Mouse (Mus musculus) embryonic facial prominence, embryonic 11.5 days (tissue): ENCODE results near the gene Tmem88b. TPM values are rescaled to one million over a fixed set of nuclear protein-coding genes. Genes with fewer than 3 reads are reported as not detected.

ENCODE experiments used
- ATAC-seq: fragments of 200-750 bp; cut with Nextera tagmentation; replicated peaks from 2 replicates; pipeline ENCODE4 v1.8.0; 2017; ENCODE audit warnings: low read depth; ENCODE audit not compliant: insufficient number of reproducible peaks, low FRiP score, low TSS enrichment
- DNase-seq: peaks from one replicate; pipeline ENCODE4 v3.0.0-alpha.2; 2015; ENCODE audit warnings: low spot score
- H3K27ac ChIP-seq: fragments of 300-500 bp; sonication (generic); replicated peaks from 2 replicates; pipeline ENCODE4 v1.5.1; 2014; ENCODE audit warnings: mild to moderate bottlenecking, low read depth, low read length, control low read depth
- H3K27me3 ChIP-seq: fragments of 300-500 bp; sonication (generic); 2 replicates; pipeline ENCODE4 v1.6.1; 2014; ENCODE audit warnings: mild to moderate bottlenecking, low read length, moderate library complexity, mixed read lengths; ENCODE audit not compliant: control insufficient read depth, insufficient read depth
- H3K36me3 ChIP-seq: fragments of 300-500 bp; sonication (generic); replicated peaks from 2 replicates; pipeline ENCODE4 v1.6.1; 2014; ENCODE audit warnings: low read depth, mild to moderate bottlenecking, low read length, moderate library complexity, mixed read lengths; ENCODE audit not compliant: control insufficient read depth, insufficient read depth
- H3K4me1 ChIP-seq: fragments of 300-500 bp; sonication (generic); 2 replicates; pipeline ENCODE4 v1.6.1; 2014; ENCODE audit warnings: low read length, mixed read lengths; ENCODE audit not compliant: control insufficient read depth, insufficient read depth
- H3K4me2 ChIP-seq: fragments of 300-500 bp; sonication (generic); 2 replicates; pipeline ENCODE4 v1.6.1; 2014; ENCODE audit warnings: low read depth, mild to moderate bottlenecking, control low read depth, low read length, moderate library complexity
- H3K4me3 ChIP-seq: fragments of 300-500 bp; sonication (generic); 2 replicates; pipeline ENCODE4 v1.5.1; 2014; ENCODE audit warnings: low read depth, low read length, control low read depth
- H3K9ac ChIP-seq: fragments of 300-500 bp; sonication (generic); replicated peaks from 2 replicates; pipeline ENCODE4 v1.6.1; 2014; ENCODE audit warnings: mild to moderate bottlenecking, control low read depth, low read length
- H3K9me3 ChIP-seq: fragments of 300-500 bp; sonication (generic); replicated peaks from 2 replicates; pipeline ENCODE4 v1.6.1; 2016; ENCODE audit warnings: mild to moderate bottlenecking, low read length, inconsistent platforms, mixed read lengths; ENCODE audit not compliant: control insufficient read depth
- WGBS: fragments of 180-500 bp; shearing (Covaris S2); extraction: QIAGEN DNeasy Blood & Tissue Kit; methylation state at CpG from one replicate; pipeline ENCODE4 v1.1.7; 2014; 5-methylcytosine and 5-hydroxymethylcytosine counted together
- polyA plus RNA-seq: library from polyadenylated mRNA; unstranded; fragments of >200 nt; fragmentation: Nextera tagmentation; extraction: Ambion mirVana; gene quantifications from 2 replicates; pipeline ENCODE4 v1.2.1, GENCODE M21; 2014

Gene Tmem88b
- polyA plus RNA-seq, 1 experiment from 2014 or later: 0.18 TPM

DNA sequence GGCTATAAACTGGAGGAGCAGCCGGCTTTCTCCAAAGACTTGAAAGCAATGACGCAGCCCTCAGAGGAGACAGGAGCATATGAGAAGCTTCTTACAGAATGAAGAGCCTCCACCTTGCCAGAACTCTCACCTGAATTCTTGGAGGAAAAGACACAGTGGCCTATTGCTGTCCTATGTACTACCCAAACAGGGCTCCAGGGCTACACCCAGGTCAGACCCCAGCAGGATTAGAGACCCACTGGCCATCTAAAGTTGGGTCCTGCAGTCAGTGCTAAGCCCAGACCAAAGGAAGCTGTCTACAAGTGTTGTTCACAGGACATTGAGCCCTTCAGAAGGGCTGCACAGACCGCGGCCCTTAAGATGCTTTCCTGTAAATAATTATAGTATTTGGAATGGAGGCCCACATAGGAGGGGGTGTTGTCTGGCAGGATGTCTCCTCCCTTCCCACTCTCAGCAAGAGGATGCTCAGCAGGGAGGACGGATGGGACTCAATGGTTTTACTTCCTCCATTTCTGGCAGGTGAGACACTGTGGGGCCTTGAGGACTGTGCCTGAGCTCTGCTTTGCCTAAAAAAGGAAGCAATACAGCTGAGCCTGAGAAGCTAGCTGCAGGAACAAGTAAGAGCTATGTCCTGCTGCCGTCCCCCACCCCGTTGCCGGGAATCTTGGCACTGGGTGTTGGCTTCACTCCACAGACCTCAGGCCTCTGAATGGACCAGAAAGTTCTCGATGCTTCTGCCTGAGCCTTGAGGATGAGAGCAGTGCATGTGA lies 10.5 kb downstream of the Tmem88b start:
- H3K9me3 ChIP-seq: no peaks in the 10 kb centered on the region
- 0 out of 2 replicates have a peak overlapping the region, but pooled peaks have one; percentile 13 for H3K27ac ChIP-seq
- H3K4me1 ChIP-seq: peaks cover 2% of the 10 kb centered on the region
- no peak overlapping the region; the same call in 1 of the 2 replicates for H3K4me3 ChIP-seq
- no peak for ATAC-seq
- no peaks in the 10 kb centered on the region; the same call in 1 of the 2 replicates for H3K27me3 ChIP-seq
- peak overlapping the region; percentile 55 for H3K4me2 ChIP-seq
- H3K9ac ChIP-seq: peak overlapping the region; percentile 45
- WGBS: 60% methylated on average over 9 of the region's 9 CpGs
- H3K36me3 ChIP-seq: no peaks in the 10 kb centered on the region
- no peak for DNase-seq

DNA sequence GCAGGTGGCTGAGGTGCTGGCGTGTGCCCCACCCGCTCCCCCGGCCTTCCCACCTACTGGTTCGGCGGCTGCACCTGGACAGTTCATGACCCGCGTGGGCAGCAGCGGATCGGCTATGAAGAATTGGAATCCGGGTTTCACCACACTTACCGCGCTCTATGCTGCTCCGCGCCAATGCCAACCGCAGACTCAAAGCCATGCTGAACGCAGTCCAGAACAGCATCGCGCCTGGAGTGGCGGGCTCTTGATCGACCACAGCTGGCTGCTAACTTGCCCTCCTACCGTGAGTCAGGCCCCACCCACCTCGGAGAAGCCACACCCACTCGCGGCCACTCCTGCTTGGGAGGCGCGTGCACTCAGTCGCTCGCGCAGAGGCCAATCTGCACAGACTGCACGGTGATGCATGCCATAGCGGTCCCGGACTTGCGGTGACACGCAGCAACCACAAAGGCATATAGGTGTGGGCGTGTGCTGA lies 11.4 kb downstream of the Tmem88b start, which contains the start of gene Vwa1:
Gene Vwa1 (minus strand): TSS at position 419 of the 475 bp plus-strand sequence.
- Histone ChIP-seq H3K27me3 (no peaks in the 10 kb centered on the region; the same call in 1 of the 2 replicates), H3K9me3 (no peaks in the 10 kb centered on the region), H3K4me1 (peaks cover 2% of the 10 kb centered on the region), H3K4me2 (peak within 1 kb of the TSS; percentile 55), H3K36me3 (no peaks in the 10 kb centered on the region), H3K4me3 (peak within 1 kb of the TSS; percentile 32), H3K27ac (0 out of 2 replicates have a peak within 1 kb of the TSS, but pooled peaks have one; percentile 13), H3K9ac (peak within 1 kb of the TSS; percentile 45)
- WGBS: 2% methylated on average over 35 of the region's 35 CpGs
- DNase-seq (peak; percentile 92), ATAC-seq (peak; percentile 74)

DNA sequence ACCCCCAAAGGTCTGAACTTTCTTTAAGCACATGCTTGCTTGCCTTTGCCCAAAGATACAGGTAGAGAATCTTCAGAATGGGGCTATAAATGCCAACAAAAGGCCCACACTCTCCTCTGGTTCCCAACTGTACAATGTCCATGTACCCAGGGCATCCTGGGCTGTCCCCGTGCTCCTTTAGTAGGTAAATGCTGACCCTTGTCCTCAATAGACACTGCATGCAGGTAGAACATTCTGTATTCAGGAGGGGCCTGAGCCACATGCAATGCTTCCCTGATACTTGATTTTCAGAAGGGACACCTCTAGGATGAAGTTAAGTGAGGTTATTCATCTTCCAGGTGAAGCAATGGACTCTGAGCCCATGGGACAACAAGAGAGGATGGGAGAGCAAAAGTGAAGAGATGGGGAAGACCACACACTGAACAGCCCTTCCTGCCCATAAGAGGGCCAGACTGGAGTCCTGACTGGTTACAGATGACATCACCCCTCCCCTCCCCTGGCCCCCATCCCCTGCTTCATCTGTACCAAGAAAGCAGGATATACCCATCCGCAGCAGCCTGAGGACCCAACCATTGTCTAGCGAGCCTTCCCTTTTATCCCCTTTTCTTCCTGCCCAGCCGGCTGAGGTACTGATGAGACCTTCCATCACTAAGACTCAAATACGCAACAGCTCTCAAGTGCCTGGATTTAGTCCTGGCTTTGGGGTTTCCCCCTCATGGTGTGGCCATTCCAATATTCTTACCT lies 12.2 kb downstream of the Tmem88b start:
- DNase-seq: no peak
- H3K27ac ChIP-seq: no peak overlapping the region
- WGBS: 33% methylated on average over 5 of the region's 5 CpGs
- no peak overlapping the region; the same call in 1 of the 2 replicates for H3K9ac ChIP-seq
- H3K4me2 ChIP-seq: peak overlapping the region; percentile 55
- H3K27me3 ChIP-seq: no peaks in the 10 kb centered on the region; the same call in 1 of the 2 replicates
- no peak for ATAC-seq
- peaks cover 2% of the 10 kb centered on the region for H3K4me1 ChIP-seq
- no peaks in the 10 kb centered on the region for H3K36me3 ChIP-seq
- H3K9me3 ChIP-seq: no peaks in the 10 kb centered on the region
- peak overlapping the region; percentile 32; the same call in 1 of the 2 replicates for H3K4me3 ChIP-seq

DNA sequence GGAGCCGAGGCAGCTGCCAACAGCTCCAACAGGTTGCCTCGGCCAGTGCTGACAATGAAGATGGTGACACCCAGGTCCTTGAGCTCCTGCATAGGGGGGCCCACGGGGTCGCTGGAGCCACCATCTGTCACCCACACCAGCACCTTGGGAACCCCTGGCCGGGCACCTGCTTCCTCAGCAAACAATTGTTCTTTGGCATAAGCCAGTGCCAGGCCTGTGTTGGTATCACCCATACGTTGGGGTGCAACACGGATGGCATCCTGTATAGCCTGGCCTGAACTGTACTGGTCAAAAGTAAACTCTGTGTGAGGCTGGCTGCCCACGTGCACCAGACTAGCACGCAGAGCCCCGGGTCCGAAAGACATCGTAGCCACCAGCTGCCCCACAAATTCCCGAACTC lies 12.9 kb downstream of the Tmem88b start:
- DNase-seq: no peak
- Histone ChIP-seq H3K36me3 (no peaks in the 10 kb centered on the region), H3K4me1 (peaks cover 2% of the 10 kb centered on the region), H3K9ac (no peak overlapping the region), H3K27me3 (no peaks in the 10 kb centered on the region; the same call in 1 of the 2 replicates), H3K4me2 (no peak overlapping the region), H3K4me3 (no peak overlapping the region), H3K27ac (no peak overlapping the region), H3K9me3 (no peaks in the 10 kb centered on the region)
- no peak for ATAC-seq
- WGBS: 85% methylated on average over 13 of the region's 13 CpGs

DNA sequence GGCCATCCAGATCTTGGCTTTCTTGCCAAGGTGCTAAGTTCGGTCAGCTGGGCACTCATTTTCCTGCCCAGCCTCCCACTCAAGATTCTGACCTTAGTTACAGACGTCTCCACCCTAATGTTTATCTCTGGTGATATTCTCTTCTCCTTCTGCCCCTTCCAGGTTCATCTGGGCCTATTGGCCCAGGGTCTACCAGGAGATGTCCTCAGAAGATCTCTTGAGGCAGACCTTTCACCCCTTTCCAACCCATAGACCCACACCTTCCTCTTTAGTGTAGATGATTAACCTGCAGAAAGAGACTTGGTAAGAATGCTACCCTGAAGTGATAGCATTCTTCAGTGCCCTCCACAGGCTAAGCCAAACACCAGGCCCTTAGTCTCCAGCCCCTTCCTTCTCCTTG lies 14.0 kb downstream of the Tmem88b start:
- Histone ChIP-seq H3K4me2 (no peak overlapping the region), H3K9me3 (no peaks in the 10 kb centered on the region), H3K27me3 (no peaks in the 10 kb centered on the region; the same call in 1 of the 2 replicates), H3K27ac (no peak overlapping the region), H3K36me3 (no peaks in the 10 kb centered on the region), H3K4me1 (peaks cover 2% of the 10 kb centered on the region), H3K9ac (no peak overlapping the region), H3K4me3 (no peak overlapping the region)
- DNase-seq (no peak), ATAC-seq (no peak)
- WGBS: 87% methylated on average over 2 of the region's 2 CpGs

DNA sequence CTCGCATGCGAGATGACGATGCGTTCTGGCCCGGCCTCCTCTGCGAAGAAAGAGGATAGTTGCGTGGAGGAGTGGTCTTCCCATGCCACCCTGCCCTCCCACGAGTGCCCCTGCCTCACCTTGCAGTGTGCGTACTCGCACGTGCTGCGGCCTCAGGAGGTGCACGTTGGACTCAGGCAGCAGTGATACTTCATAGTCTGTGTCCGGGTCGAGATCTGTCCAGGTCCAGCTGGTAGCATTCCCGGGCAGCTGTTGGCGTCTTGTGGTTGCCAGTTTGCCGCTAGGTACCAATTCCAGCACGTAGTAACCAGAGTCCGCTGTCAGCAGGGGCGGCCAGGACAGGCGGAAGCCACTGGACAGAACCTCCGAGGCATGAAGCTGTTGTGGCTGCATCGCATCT lies 15.0 kb downstream of the Tmem88b start:
- Histone ChIP-seq H3K4me1 (peaks cover 2% of the 10 kb centered on the region), H3K9me3 (no peaks in the 10 kb centered on the region), H3K27ac (no peak overlapping the region), H3K4me3 (peak overlapping the region; percentile 43), H3K27me3 (no peaks in the 10 kb centered on the region; the same call in 1 of the 2 replicates), H3K4me2 (peak overlapping the region; percentile 77), H3K36me3 (no peaks in the 10 kb centered on the region), H3K9ac (peak overlapping the region; percentile 90)
- WGBS: 42% methylated on average over 24 of the region's 24 CpGs
- ATAC-seq (0 out of 2 replicates have a peak, but pooled peaks have one; percentile 7), DNase-seq (no peak)

DNA sequence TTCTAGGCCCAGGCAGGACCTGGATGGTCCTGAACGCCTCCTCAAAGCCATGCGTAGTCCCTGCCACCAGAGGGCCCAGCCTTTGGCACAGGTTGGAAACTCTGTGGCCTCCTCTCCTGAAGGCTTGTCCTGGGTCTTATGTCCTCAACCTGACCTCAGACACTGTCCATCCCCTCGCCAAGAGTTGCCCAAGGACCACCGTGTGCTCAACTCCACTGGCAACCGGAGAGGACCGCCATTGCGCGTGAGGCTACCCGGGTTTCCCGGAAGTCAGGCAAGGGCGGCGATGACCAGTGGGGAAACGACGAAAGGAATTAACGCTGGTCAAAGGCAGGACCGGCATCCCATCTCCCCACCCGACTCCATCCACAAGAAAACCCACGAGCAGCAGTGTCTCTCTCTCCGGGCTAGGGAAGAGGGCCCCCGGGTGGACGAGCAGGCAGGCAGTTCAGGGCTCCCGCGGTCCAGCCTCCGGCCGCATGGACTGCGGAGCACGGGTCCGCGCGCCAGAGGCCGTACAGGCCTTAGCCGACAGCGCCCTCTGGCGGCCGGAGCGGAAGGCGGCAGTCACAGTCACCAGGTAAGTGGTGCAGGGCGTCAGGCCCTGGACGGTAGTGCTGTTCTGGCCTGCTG lies 15.7 kb downstream of the Tmem88b start:
- Histone ChIP-seq H3K27me3 (no peaks in the 10 kb centered on the region; the same call in 1 of the 2 replicates), H3K4me2 (peak overlapping the region; percentile 77), H3K36me3 (no peaks in the 10 kb centered on the region), H3K4me3 (peak overlapping the region; percentile 43), H3K27ac (peak overlapping the region; percentile 52), H3K9ac (peak overlapping the region; percentile 90), H3K9me3 (no peaks in the 10 kb centered on the region), H3K4me1 (peaks cover 2% of the 10 kb centered on the region)
- peak; percentile 93 for DNase-seq
- peak; percentile 80 for ATAC-seq
- under 1% methylated on average over 39 of the region's 39 CpGs for WGBS
